Comparison of ENCODE assay signal across 8 mouse cellular contexts in genomic region chr8:84186547-84186946, GRCm38 (mm10). TPM values are rescaled to one million over a fixed set of nuclear protein-coding genes. Genes with fewer than 3 reads are reported as not detected.
DNase-seq lines count a peak whose midpoint lies in the region; ATAC-seq and TF ChIP-seq lines count a peak whose summit lies in the region.

No protein-coding gene starts in this region.

- H3K27me3 ChIP-seq in embryonic facial prominence, embryonic 12.5 days, result no peaks in the 10 kb centered on the region
- H3K27me3 ChIP-seq in liver, adult 2 months (ENCODE audit: control insufficient read depth, insufficient read depth, low read length), result peaks cover 11% of the 10 kb centered on the region; the same call in 1 of the 2 replicates
- no peaks in the 10 kb centered on the region for H3K27me3 ChIP-seq in midbrain, postnatal 0 days (ENCODE audit: insufficient read depth, low read length)

- H3K4me2 ChIP-seq in embryonic facial prominence, embryonic 12.5 days (replicated peaks), result peak overlapping the region; percentile 54
- H3K4me2 ChIP-seq in midbrain, postnatal 0 days (ENCODE audit: low read depth, low read length, poor library complexity, severe bottlenecking), result peak overlapping the region; percentile 44

- peak; percentile 97 for TF ChIP-seq CTCF in liver, adult 2 months (IDR thresholded peaks at IDR 0.05; ENCODE audit: low read depth, low read length)
- peak; percentile 92 for TF ChIP-seq CTCF in midbrain, postnatal 0 days (IDR thresholded peaks at IDR 0.05)

- ATAC-seq in embryonic facial prominence, embryonic 12.5 days (ENCODE audit: insufficient number of reproducible peaks, insufficient read depth, low FRiP score, low TSS enrichment), result no peak
- ATAC-seq in midbrain, postnatal 0 days (ENCODE audit: low FRiP score), result no peak

- H3K9me3 ChIP-seq in embryonic facial prominence, embryonic 12.5 days, result no peaks in the 10 kb centered on the region
- no peaks in the 10 kb centered on the region for H3K9me3 ChIP-seq in midbrain, postnatal 0 days (ENCODE audit: low read length)

- H3K4me1 ChIP-seq in embryonic facial prominence, embryonic 12.5 days, result peaks cover 22% of the 10 kb centered on the region
- H3K4me1 ChIP-seq in liver, adult 2 months (ENCODE audit: control insufficient read depth, insufficient read depth, low read length), result no peaks in the 10 kb centered on the region
- H3K4me1 ChIP-seq in midbrain, postnatal 0 days (ENCODE audit: insufficient read depth, low read length), result peaks cover 10% of the 10 kb centered on the region; the same call in 1 of the 2 replicates

- H3K4me3 ChIP-seq in embryonic facial prominence, embryonic 12.5 days, result peak overlapping the region; percentile 19
- H3K4me3 ChIP-seq in liver, adult 2 months (ENCODE audit: insufficient read depth, low read depth, low read length), result peak overlapping the region; percentile 38; the same call in 1 of the 2 replicates
- peak overlapping the region; percentile 15; the same call in 1 of the 2 replicates for H3K4me3 ChIP-seq in midbrain, postnatal 0 days (ENCODE audit: low read depth, low read length)

- no peak for TF ChIP-seq POLR2A in liver, adult 2 months (IDR thresholded peaks at IDR 0.05; ENCODE audit: extremely low read depth, insufficient read depth, low read length)

- H3K9ac ChIP-seq in embryonic facial prominence, embryonic 12.5 days, result peak overlapping the region; percentile 43; the same call in 1 of the 2 replicates
- H3K9ac ChIP-seq in liver, adult 2 months (ENCODE audit: low read depth, low read length), result peak overlapping the region; percentile 32; the same call in 1 of the 2 replicates
- H3K9ac ChIP-seq in midbrain, postnatal 0 days (replicated peaks; ENCODE audit: low read length, poor library complexity, severe bottlenecking), result no peak overlapping the region

- no peaks in the 10 kb centered on the region for H3K79me2 ChIP-seq in liver, adult 2 months (ENCODE audit: control insufficient read depth, insufficient read depth, low read length)

- peak; percentile 88 for DNase-seq in A20 (ENCODE audit: low read depth, low spot score)
- DNase-seq in adrenal gland, adult 8-10 months, result peak; percentile 63
- DNase-seq in heart, adult 9 months (ENCODE audit: low spot score in 2 of 2), result peak; percentile 79 to 87
- DNase-seq in kidney, adult 8-10 months, result peak; percentile 68 to 76
- DNase-seq in liver, adult 2 months (ENCODE audit: extremely low read depth, low read depth, low spot score), result peak; percentile 46
- peak; percentile 81 for DNase-seq in midbrain, postnatal 0 days (ENCODE audit: low spot score)
- peak; percentile 69 to 84 for DNase-seq in spleen, postnatal 4 days (ENCODE audit: low spot score in 2 of 2)

- no peaks in the 10 kb centered on the region for H3K36me3 ChIP-seq in embryonic facial prominence, embryonic 12.5 days
- no peaks in the 10 kb centered on the region for H3K36me3 ChIP-seq in liver, adult 2 months (ENCODE audit: control insufficient read depth, insufficient read depth, low read length)
- H3K36me3 ChIP-seq in midbrain, postnatal 0 days (ENCODE audit: insufficient read depth, low read length), result no peaks in the 10 kb centered on the region

- H3K27ac ChIP-seq in embryonic facial prominence, embryonic 12.5 days, result no peak overlapping the region
- H3K27ac ChIP-seq in liver, adult 2 months (replicated peaks; ENCODE audit: insufficient read depth, low read depth, low read length), result 0 out of 2 replicates have a peak overlapping the region, but pooled peaks have one; percentile 12
- H3K27ac ChIP-seq in midbrain, postnatal 0 days (ENCODE audit: low read depth, low read length), result no peak overlapping the region

- WGBS in embryonic facial prominence, embryonic 12.5 days, result under 1% methylated on average over 12 of the region's 12 CpGs
- under 1% methylated on average over 12 of the region's 12 CpGs for WGBS in liver, adult 2 months
- under 1% methylated on average over 12 of the region's 12 CpGs for WGBS in midbrain, postnatal 0 days

RNA-seq across cellular contexts. Expression of gene Nanos3, which starts 1.5 kb away (rescaled TPM):
- total RNA-seq in adrenal gland, adult 8-10 months (2022), result 1 to 10 TPM in 2 of 4 experiments, under 1 TPM in 2; 0.75 to 2.9 (median 1.2) TPM
- 5.4 and 7.2 TPM in 2 replicates for polyA plus RNA-seq in embryonic facial prominence, embryonic 12.5 days (2016; fragmentation: Nextera tagmentation; extraction: Ambion mirVana)
- not detected in 2 replicates for total RNA-seq in liver, adult 2 months (2014; rRNA removed)
- polyA plus RNA-seq in liver, adult 2 months (2012; rRNA removed), result not detected in 2 replicates
- total RNA-seq in midbrain, postnatal 0 days (2014; rRNA removed), result 0.27 and 4.6 TPM in 2 replicates
- 14.0 and 15.3 TPM in 2 replicates for polyA plus RNA-seq in midbrain, postnatal 0 days (2015; fragmentation: Nextera tagmentation; extraction: Ambion mirVana)

RNA-seq across cellular contexts. Expression of gene 4930432K21Rik, which starts 38.7 kb away (rescaled TPM):
- under 1 TPM; 0.38 to 0.81 (median 0.40) TPM for total RNA-seq in adrenal gland, adult 8-10 months (2022)
- polyA plus RNA-seq in embryonic facial prominence, embryonic 12.5 days (2016; fragmentation: Nextera tagmentation; extraction: Ambion mirVana), result 2.0 and 2.4 TPM in 2 replicates
- total RNA-seq in liver, adult 2 months (2014; rRNA removed), result not detected in 2 replicates
- polyA plus RNA-seq in liver, adult 2 months (2012; rRNA removed), result 0.07 and 0.11 TPM in 2 replicates
- 5.6 and 5.7 TPM in 2 replicates for total RNA-seq in midbrain, postnatal 0 days (2014; rRNA removed)
- 2.2 and 2.4 TPM in 2 replicates for polyA plus RNA-seq in midbrain, postnatal 0 days (2015; fragmentation: Nextera tagmentation; extraction: Ambion mirVana)

RNA-seq across cellular contexts. Expression of gene Cc2d1a, which starts 38.8 kb away (rescaled TPM):
- total RNA-seq in adrenal gland, adult 8-10 months (2022), result 10 to 100 TPM; 33.9 to 51.2 (median 40.3) TPM
- 27.5 and 29.2 TPM in 2 replicates for polyA plus RNA-seq in embryonic facial prominence, embryonic 12.5 days (2016; fragmentation: Nextera tagmentation; extraction: Ambion mirVana)
- 4.0 and 5.6 TPM in 2 replicates for total RNA-seq in liver, adult 2 months (2014; rRNA removed)
- 10.4 and 10.6 TPM in 2 replicates for polyA plus RNA-seq in liver, adult 2 months (2012; rRNA removed)
- total RNA-seq in midbrain, postnatal 0 days (2014; rRNA removed), result 86.1 and 101 TPM in 2 replicates
- 65.9 and 70.7 TPM in 2 replicates for polyA plus RNA-seq in midbrain, postnatal 0 days (2015; fragmentation: Nextera tagmentation; extraction: Ambion mirVana)

RNA-seq across cellular contexts. Expression of gene Zswim4, which starts 50.3 kb away (rescaled TPM):
- 10 to 100 TPM; 36.2 to 53.9 (median 48.0) TPM for total RNA-seq in adrenal gland, adult 8-10 months (2022)
- polyA plus RNA-seq in embryonic facial prominence, embryonic 12.5 days (2016; fragmentation: Nextera tagmentation; extraction: Ambion mirVana), result 32.4 and 32.9 TPM in 2 replicates
- total RNA-seq in liver, adult 2 months (2014; rRNA removed), result 2.8 and 3.7 TPM in 2 replicates
- 6.9 and 8.4 TPM in 2 replicates for polyA plus RNA-seq in liver, adult 2 months (2012; rRNA removed)
- total RNA-seq in midbrain, postnatal 0 days (2014; rRNA removed), result 37.7 and 41.8 TPM in 2 replicates
- 11.8 and 11.9 TPM in 2 replicates for polyA plus RNA-seq in midbrain, postnatal 0 days (2015; fragmentation: Nextera tagmentation; extraction: Ambion mirVana)
